In the genomic region with DNA sequence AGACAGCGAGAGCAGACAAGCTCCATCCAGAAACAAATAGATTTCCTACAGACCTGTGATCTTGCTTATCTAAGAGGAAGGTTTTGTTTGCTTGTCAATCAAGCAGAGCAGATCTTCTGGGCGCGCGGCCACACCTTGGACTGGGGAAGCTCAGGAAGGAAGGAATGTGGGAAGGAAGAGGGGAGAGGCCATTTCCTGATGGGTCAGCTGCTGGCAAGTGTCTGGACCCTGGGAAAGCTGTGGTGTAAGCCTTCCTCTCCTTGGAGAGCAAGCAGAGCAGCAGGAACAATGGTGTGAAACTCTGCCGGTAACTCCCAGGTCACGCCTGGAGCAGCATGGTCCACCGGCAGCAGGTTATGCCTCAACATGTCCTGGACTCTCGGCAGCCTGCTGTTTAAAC, we compare ENCODE assay signal across 8 mouse cellular contexts.
DNase-seq lines count a peak whose midpoint lies in the region; ATAC-seq lines count a peak whose summit lies in the region.

No protein-coding gene starts in this region.

- H3K27me3 ChIP-seq in heart, embryonic 14.5 days (ENCODE audit: control insufficient read depth, insufficient read depth, low read length): no peaks in the 10 kb centered on the region
- H3K27me3 ChIP-seq in limb, embryonic 11.5 days (ENCODE audit: control insufficient read depth, insufficient read depth, low read length): no peaks in the 10 kb centered on the region
- H3K27me3 ChIP-seq in hindbrain, embryonic 11.5 days (ENCODE audit: control insufficient read depth, insufficient read depth, low read length): no peaks in the 10 kb centered on the region

- peak overlapping the region; percentile 82 to 85 for H3K27ac ChIP-seq in heart, embryonic 14.5 days (replicated peaks in 1 of 2; ENCODE audit: control insufficient read depth in 1 of 2, insufficient read depth in 1 of 2, low read depth in 2 of 2, low read length in 2 of 2)
- no peak overlapping the region for H3K27ac ChIP-seq in limb, embryonic 11.5 days (replicated peaks; ENCODE audit: low read depth, low read length)
- no peak overlapping the region for H3K27ac ChIP-seq in hindbrain, embryonic 11.5 days (ENCODE audit: low read depth, low read length)

- no peaks in the 10 kb centered on the region for H3K9me3 ChIP-seq in heart, embryonic 14.5 days (ENCODE audit: control insufficient read depth, low read length)
- H3K9me3 ChIP-seq in limb, embryonic 11.5 days (ENCODE audit: control insufficient read depth, low read length): no peaks in the 10 kb centered on the region
- H3K9me3 ChIP-seq in hindbrain, embryonic 11.5 days (ENCODE audit: control insufficient read depth, low read length): no peaks in the 10 kb centered on the region

- peak; percentile 5 for DNase-seq in left cerebral cortex, postnatal 4 days
- DNase-seq in left cerebral cortex, adult 11 months (ENCODE audit: low spot score): no peak
- DNase-seq in adrenal gland, adult 8-10 months: peak; percentile 7
- DNase-seq in limb, embryonic 11.5 days (ENCODE audit: low spot score): peak; percentile 32
- DNase-seq in urinary bladder, adult 2 months (ENCODE audit: low spot score): peak; percentile 24
- no peak for DNase-seq in hindbrain, embryonic 11.5 days (ENCODE audit: low spot score)

- H3K36me3 ChIP-seq in heart, embryonic 14.5 days (ENCODE audit: control insufficient read depth, insufficient read depth, low read length): no peaks in the 10 kb centered on the region
- H3K36me3 ChIP-seq in limb, embryonic 11.5 days (ENCODE audit: control insufficient read depth, insufficient read depth, low read length): no peaks in the 10 kb centered on the region
- no peaks in the 10 kb centered on the region for H3K36me3 ChIP-seq in hindbrain, embryonic 11.5 days (ENCODE audit: control insufficient read depth, insufficient read depth, low read length)

- peaks cover 14 to 18% of the 10 kb centered on the region in 2 experiments for H3K4me1 ChIP-seq in heart, embryonic 14.5 days (ENCODE audit: control insufficient read depth in 2 of 2, insufficient read depth in 2 of 2, low read length in 2 of 2)
- H3K4me1 ChIP-seq in limb, embryonic 11.5 days (ENCODE audit: control insufficient read depth, insufficient read depth, low read length): peaks cover 3% of the 10 kb centered on the region; the same call in 1 of the 2 replicates
- peaks cover 2% of the 10 kb centered on the region; the same call in 1 of the 2 replicates for H3K4me1 ChIP-seq in hindbrain, embryonic 11.5 days (replicated peaks; ENCODE audit: control insufficient read depth, insufficient read depth, low read length)

- no peak overlapping the region for H3K4me3 ChIP-seq in heart, embryonic 14.5 days (ENCODE audit: control insufficient read depth in 1 of 2, insufficient read depth in 1 of 2, low read depth in 1 of 2, low read length in 2 of 2)
- H3K4me3 ChIP-seq in limb, embryonic 11.5 days (ENCODE audit: low read depth, low read length): no peak overlapping the region
- H3K4me3 ChIP-seq in hindbrain, embryonic 11.5 days (ENCODE audit: low read depth, low read length): no peak overlapping the region

- peak; percentile 83 for ATAC-seq in heart, embryonic 14.5 days (ENCODE audit: insufficient number of reproducible peaks, insufficient read depth, low FRiP score, low read depth)
- no peak for ATAC-seq in limb, embryonic 11.5 days (ENCODE audit: insufficient number of reproducible peaks, low FRiP score, low TSS enrichment, low read depth)
- ATAC-seq in megakaryocyte-erythroid progenitor cell, adult 5-6 weeks (replicated peaks; ENCODE audit: low FRiP score, low TSS enrichment, poor library complexity, severe bottlenecking): no peak
- ATAC-seq in hindbrain, embryonic 11.5 days (ENCODE audit: low FRiP score): no peak

- WGBS in heart, embryonic 14.5 days: 33% methylated on average over 8 of the region's 8 CpGs
- WGBS in limb, embryonic 11.5 days: 66% methylated on average over 8 of the region's 8 CpGs
- 54% methylated on average over 8 of the region's 8 CpGs for WGBS in hindbrain, embryonic 11.5 days

- intact Hi-C loops in left cerebral cortex, postnatal 4 days (cut with DNase I): loop anchor here (5.0 to 10.0 kb wide), 4 partner anchors 222 to 448 kb away; no protein-coding TSS in a partner anchor

- H3K4me2 ChIP-seq in heart, embryonic 14.5 days (ENCODE audit: low read length): no peak overlapping the region
- no peak overlapping the region for H3K4me2 ChIP-seq in limb, embryonic 11.5 days (ENCODE audit: low read depth, severe bottlenecking)
- no peak overlapping the region for H3K4me2 ChIP-seq in hindbrain, embryonic 11.5 days (replicated peaks; ENCODE audit: low read depth, low read length)

- 0 out of 2 replicates have a peak overlapping the region, but pooled peaks have one; percentile 10 for H3K9ac ChIP-seq in heart, embryonic 14.5 days (ENCODE audit: low read length)
- H3K9ac ChIP-seq in limb, embryonic 11.5 days (ENCODE audit: low read length): no peak overlapping the region
- no peak overlapping the region for H3K9ac ChIP-seq in hindbrain, embryonic 11.5 days (ENCODE audit: low read depth, low read length)

Comparison
In these comparisons a context has a peak if more than half of its experiments do, and no peak if none do; other contexts are left out.
1. DNase-seq: peak in left cerebral cortex, postnatal 4 days (single experiment), adrenal gland, adult 8-10 months (single experiment), limb, embryonic 11.5 days (single experiment) and urinary bladder, adult 2 months (single experiment); none in left cerebral cortex, adult 11 months (single experiment) and hindbrain, embryonic 11.5 days (single experiment).
2. H3K27ac ChIP-seq: peak in heart, embryonic 14.5 days (2 of 2); none in limb, embryonic 11.5 days (single experiment) and hindbrain, embryonic 11.5 days (single experiment).